Mouse (Mus musculus) heart, postnatal 25 days (tissue): ENCODE results near the gene Gm8265. TPM values are rescaled to one million over a fixed set of nuclear protein-coding genes. Genes with fewer than 3 reads are reported as not detected.
"Not testable (repeated sequence)": the region's sequence is repeated elsewhere in the genome, so short reads cannot be mapped to it uniquely, and the experiment has no call there.

Source experiments
- DNase-seq: peaks from one replicate; pipeline ENCODE4 v3.0.0; 2022; ENCODE audit warnings: low spot score
- intact Hi-C: fragments of 180-260 bp; cut with DNase I; formaldehyde crosslinking; loops from one replicate; pipeline ENCODE4 v1.15.1; 2025
- total RNA-seq, 2 experiments: library from RNA; stranded (reverse); gene quantifications; 2 replicates each; pipeline ENCODE4 v1.2.3; 2021

The Gm8265 gene
- not detected for total RNA-seq

DNA sequence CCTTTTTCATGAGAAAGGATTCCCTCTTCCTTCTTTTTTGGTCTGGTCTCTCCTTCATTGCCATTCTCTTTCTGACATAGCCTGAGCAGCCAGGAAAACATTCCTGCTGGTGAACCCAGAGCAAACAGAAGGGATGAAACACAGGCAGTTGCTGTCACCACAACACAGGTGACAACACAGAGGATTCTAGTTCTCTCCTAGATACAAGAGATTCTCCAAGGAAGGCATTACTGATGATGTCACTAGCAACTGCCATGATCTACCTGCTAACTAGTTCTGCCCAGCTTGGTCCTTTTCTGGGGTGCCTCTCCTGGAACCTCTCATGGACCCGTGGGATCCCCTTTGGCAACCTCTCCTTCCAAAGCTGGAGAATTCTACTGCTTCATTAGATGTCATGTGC lies at the start of gene Gm8265:
Gene Gm8265, minus strand, starts transcription at position 101 of the 400 bp plus-strand sequence.
- intact Hi-C loops, DNase-seq: not testable (repeated sequence)

Other genes starting within 250 kb of the Gm8265 start
- not detected for gene Gm3500, start 244.0 kb downstream of the Gm8265 start, total RNA-seq
- gene Gm3194, start 177.6 kb downstream of the Gm8265 start, total RNA-seq = under 1 TPM; 0.31 to 0.65 TPM
- not detected for gene Gm8246, start 155.2 kb downstream of the Gm8265 start, total RNA-seq
- gene Gm3187, start 148.8 kb downstream of the Gm8265 start, total RNA-seq = not detected
- under 1 TPM; 0.31 to 0.39 TPM for gene Gm3488, start 131.4 kb downstream of the Gm8265 start, total RNA-seq
- not detected for gene Gm3532, start 94.5 kb downstream of the Gm8265 start, total RNA-seq
- not detected for gene Gm9603, start 54.4 kb upstream of the Gm8265 start, total RNA-seq
- gene Gm3373, start 108.5 kb upstream of the Gm8265 start, total RNA-seq = under 1 TPM in 1 of 2 experiments, not detected in 1; 0.20 TPM
- gene Gm3383, start 175.0 kb upstream of the Gm8265 start, total RNA-seq = under 1 TPM; 0.31 to 0.65 TPM
- gene Gm3424, start 197.3 kb upstream of the Gm8265 start, total RNA-seq = not detected
- under 1 TPM in 1 of 2 experiments, not detected in 1; 0.42 TPM for gene Gm8237, start 247.4 kb upstream of the Gm8265 start, total RNA-seq